ENCODE assay signal across 8 mouse cellular contexts in the genomic region with DNA sequence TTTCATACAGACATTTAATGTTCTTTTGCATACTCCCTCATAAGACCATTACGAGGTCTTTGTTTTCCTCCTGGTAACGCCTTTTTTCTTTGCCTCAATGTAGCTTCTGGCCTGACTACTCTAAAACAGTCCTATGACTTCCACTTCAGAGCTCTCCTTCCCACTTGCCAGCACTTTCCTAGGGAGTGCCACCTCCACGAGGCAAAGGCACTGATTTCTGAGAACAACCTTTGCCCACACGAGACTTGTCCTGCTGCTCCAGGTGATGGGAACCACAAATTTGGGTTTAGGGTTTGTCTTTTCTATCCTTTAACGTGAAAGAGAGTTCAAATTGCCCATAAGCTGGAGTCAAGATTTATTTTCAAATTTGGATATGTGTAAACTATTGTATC. TPM values are rescaled to one million over a fixed set of nuclear protein-coding genes. Genes with fewer than 3 reads are reported as not detected.
DNase-seq lines count a peak whose midpoint lies in the region; ATAC-seq and TF ChIP-seq lines count a peak whose summit lies in the region.

No protein-coding gene starts in this region.

- ATAC-seq in kidney, postnatal 0 days (replicated peaks; ENCODE audit: low FRiP score, low read depth) = no peak
- no peak for ATAC-seq in embryonic facial prominence, embryonic 13.5 days (ENCODE audit: insufficient number of reproducible peaks, insufficient read depth, low FRiP score, low TSS enrichment, low read depth)
- peak; percentile 66 for ATAC-seq in intestine, postnatal 0 days
- no peak for ATAC-seq in neural tube, embryonic 12.5 days (ENCODE audit: low FRiP score, low read depth)

- H3K36me3 ChIP-seq in kidney, postnatal 0 days (ENCODE audit: insufficient read depth, low read length) = peaks cover 64% of the 10 kb centered on the region
- H3K36me3 ChIP-seq in embryonic facial prominence, embryonic 13.5 days = peaks cover 80% of the 10 kb centered on the region
- peaks cover 59% of the 10 kb centered on the region for H3K36me3 ChIP-seq in intestine, postnatal 0 days (ENCODE audit: control insufficient read depth, insufficient read depth)
- peaks cover 72% of the 10 kb centered on the region for H3K36me3 ChIP-seq in neural tube, embryonic 12.5 days

- H3K4me2 ChIP-seq in kidney, postnatal 0 days (ENCODE audit: low read length) = peak overlapping the region; percentile 54
- H3K4me2 ChIP-seq in embryonic facial prominence, embryonic 13.5 days = peak overlapping the region; percentile 70
- H3K4me2 ChIP-seq in intestine, postnatal 0 days (replicated peaks; ENCODE audit: low read depth) = peak overlapping the region; percentile 63
- H3K4me2 ChIP-seq in neural tube, embryonic 12.5 days (replicated peaks) = peak overlapping the region; percentile 88

- H3K4me1 ChIP-seq in kidney, postnatal 0 days (replicated peaks; ENCODE audit: insufficient read depth, low read length) = 0 out of 2 replicates have a peak, but pooled peaks cover 5% of the 10 kb centered on the region
- H3K4me1 ChIP-seq in embryonic facial prominence, embryonic 13.5 days = peaks cover 26% of the 10 kb centered on the region
- 0 out of 2 replicates have a peak, but pooled peaks cover 5% of the 10 kb centered on the region for H3K4me1 ChIP-seq in intestine, postnatal 0 days (replicated peaks; ENCODE audit: control insufficient read depth, insufficient read depth, low read length)
- H3K4me1 ChIP-seq in neural tube, embryonic 12.5 days = peaks cover 22% of the 10 kb centered on the region

- peak overlapping the region; percentile 89 for H3K4me3 ChIP-seq in kidney, postnatal 0 days (replicated peaks; ENCODE audit: low read depth, low read length)
- peak overlapping the region; percentile 84 for H3K4me3 ChIP-seq in embryonic facial prominence, embryonic 13.5 days
- H3K4me3 ChIP-seq in intestine, postnatal 0 days (ENCODE audit: low read depth, low read length) = peak overlapping the region; percentile 73
- peak overlapping the region; percentile 68 for H3K4me3 ChIP-seq in neural tube, embryonic 12.5 days

- no peak for TF ChIP-seq CTCF in kidney, postnatal 0 days (IDR thresholded peaks at IDR 0.05; ENCODE audit: low read depth)
- TF ChIP-seq CTCF in intestine, postnatal 0 days (IDR thresholded peaks at IDR 0.05; ENCODE audit: low read depth) = no peak

- H3K27me3 ChIP-seq in kidney, postnatal 0 days (ENCODE audit: insufficient read depth, low read length) = no peaks in the 10 kb centered on the region
- H3K27me3 ChIP-seq in embryonic facial prominence, embryonic 13.5 days = no peaks in the 10 kb centered on the region
- H3K27me3 ChIP-seq in intestine, postnatal 0 days (replicated peaks; ENCODE audit: control insufficient read depth, insufficient read depth, low read length) = no peaks in the 10 kb centered on the region
- H3K27me3 ChIP-seq in neural tube, embryonic 12.5 days (replicated peaks) = no peaks in the 10 kb centered on the region

- 20% methylated on average over 5 of the region's 5 CpGs for WGBS in kidney, postnatal 0 days
- 39% methylated on average over 5 of the region's 5 CpGs for WGBS in embryonic facial prominence, embryonic 13.5 days
- WGBS in intestine, postnatal 0 days = 15% methylated on average over 5 of the region's 5 CpGs
- WGBS in neural tube, embryonic 12.5 days = 47% methylated on average over 5 of the region's 5 CpGs

- peak overlapping the region; percentile 94 for H3K27ac ChIP-seq in kidney, postnatal 0 days
- H3K27ac ChIP-seq in embryonic facial prominence, embryonic 13.5 days = peak overlapping the region; percentile 97
- peak overlapping the region; percentile 88 for H3K27ac ChIP-seq in intestine, postnatal 0 days (ENCODE audit: low read depth, low read length)
- peak overlapping the region; percentile 64 for H3K27ac ChIP-seq in neural tube, embryonic 12.5 days

- peak overlapping the region; percentile 61 for H3K9ac ChIP-seq in kidney, postnatal 0 days (ENCODE audit: low read depth, low read length)
- H3K9ac ChIP-seq in embryonic facial prominence, embryonic 13.5 days = peak overlapping the region; percentile 77
- H3K9ac ChIP-seq in intestine, postnatal 0 days (ENCODE audit: low read depth, low read length) = peak overlapping the region; percentile 61
- peak overlapping the region; percentile 55 for H3K9ac ChIP-seq in neural tube, embryonic 12.5 days

- no peaks in the 10 kb centered on the region for H3K9me3 ChIP-seq in kidney, postnatal 0 days (replicated peaks; ENCODE audit: low read length)
- H3K9me3 ChIP-seq in embryonic facial prominence, embryonic 13.5 days = no peaks in the 10 kb centered on the region
- no peaks in the 10 kb centered on the region for H3K9me3 ChIP-seq in intestine, postnatal 0 days (ENCODE audit: control insufficient read depth)
- H3K9me3 ChIP-seq in neural tube, embryonic 12.5 days = no peaks in the 10 kb centered on the region

- peak; percentile 30 for DNase-seq in kidney, postnatal 0 days (ENCODE audit: low spot score)
- DNase-seq in kidney, adult 11 months = no peak
- DNase-seq in right cerebral cortex, adult 2 months (ENCODE audit: low spot score in 2 of 2) = no peak
- no peak for DNase-seq in right cerebral cortex, postnatal 25 days
- DNase-seq in layer of hippocampus, adult 18-20 months (ENCODE audit: low spot score in 2 of 2) = no peak

RNA-seq across cellular contexts. Expression of a gene that starts 0.6 kb away (rescaled TPM):
- polyA plus RNA-seq in kidney, postnatal 0 days (2015; fragmentation: Nextera tagmentation; extraction: Ambion mirVana) = 328 and 354 TPM in 2 replicates
- polyA plus RNA-seq in embryonic facial prominence, embryonic 13.5 days (2015; fragmentation: Nextera tagmentation; extraction: Ambion mirVana) = 481 and 529 TPM in 2 replicates
- polyA plus RNA-seq in intestine, postnatal 0 days (2015; fragmentation: Nextera tagmentation; extraction: Ambion mirVana) = 164 and 168 TPM in 2 replicates
- polyA plus RNA-seq in neural tube, embryonic 12.5 days (2016; fragmentation: Nextera tagmentation; extraction: Ambion mirVana) = 360 and 361 TPM in 2 replicates
- total RNA-seq in layer of hippocampus, adult 18-20 months (2021) = 100 to 1,000 TPM; 257 to 269 TPM

RNA-seq across cellular contexts. Expression of a gene that starts 12.5 kb away (rescaled TPM):
- 19.9 and 22.3 TPM in 2 replicates for polyA plus RNA-seq in kidney, postnatal 0 days (2015; fragmentation: Nextera tagmentation; extraction: Ambion mirVana)
- polyA plus RNA-seq in embryonic facial prominence, embryonic 13.5 days (2015; fragmentation: Nextera tagmentation; extraction: Ambion mirVana) = 33.6 and 34.5 TPM in 2 replicates
- 10.7 and 11.1 TPM in 2 replicates for polyA plus RNA-seq in intestine, postnatal 0 days (2015; fragmentation: Nextera tagmentation; extraction: Ambion mirVana)
- 32.5 and 34.6 TPM in 2 replicates for polyA plus RNA-seq in neural tube, embryonic 12.5 days (2016; fragmentation: Nextera tagmentation; extraction: Ambion mirVana)
- 10 to 100 TPM; 21.9 to 22.5 TPM for total RNA-seq in layer of hippocampus, adult 18-20 months (2021)

RNA-seq across cellular contexts. Expression of a gene that starts 22.9 kb away (rescaled TPM):
- 22.5 and 27.5 TPM in 2 replicates for polyA plus RNA-seq in kidney, postnatal 0 days (2015; fragmentation: Nextera tagmentation; extraction: Ambion mirVana)
- polyA plus RNA-seq in embryonic facial prominence, embryonic 13.5 days (2015; fragmentation: Nextera tagmentation; extraction: Ambion mirVana) = 51.0 and 57.8 TPM in 2 replicates
- polyA plus RNA-seq in intestine, postnatal 0 days (2015; fragmentation: Nextera tagmentation; extraction: Ambion mirVana) = 26.2 and 30.1 TPM in 2 replicates
- polyA plus RNA-seq in neural tube, embryonic 12.5 days (2016; fragmentation: Nextera tagmentation; extraction: Ambion mirVana) = 5.0 and 6.3 TPM in 2 replicates
- total RNA-seq in layer of hippocampus, adult 18-20 months (2021) = 10 to 100 TPM; 18.1 to 19.9 TPM

RNA-seq across cellular contexts. Expression of a gene that starts 24.5 kb away (rescaled TPM):
- polyA plus RNA-seq in kidney, postnatal 0 days (2015; fragmentation: Nextera tagmentation; extraction: Ambion mirVana) = 103 and 116 TPM in 2 replicates
- 187 and 189 TPM in 2 replicates for polyA plus RNA-seq in embryonic facial prominence, embryonic 13.5 days (2015; fragmentation: Nextera tagmentation; extraction: Ambion mirVana)
- polyA plus RNA-seq in intestine, postnatal 0 days (2015; fragmentation: Nextera tagmentation; extraction: Ambion mirVana) = 53.1 and 54.1 TPM in 2 replicates
- 175 and 177 TPM in 2 replicates for polyA plus RNA-seq in neural tube, embryonic 12.5 days (2016; fragmentation: Nextera tagmentation; extraction: Ambion mirVana)
- 10 to 100 TPM; 51.6 to 53.4 TPM for total RNA-seq in layer of hippocampus, adult 18-20 months (2021)

RNA-seq across cellular contexts. Expression of a gene that starts 36.8 kb away (rescaled TPM):
- polyA plus RNA-seq in kidney, postnatal 0 days (2015; fragmentation: Nextera tagmentation; extraction: Ambion mirVana) = 25.5 and 26.2 TPM in 2 replicates
- 32.3 and 32.8 TPM in 2 replicates for polyA plus RNA-seq in embryonic facial prominence, embryonic 13.5 days (2015; fragmentation: Nextera tagmentation; extraction: Ambion mirVana)
- polyA plus RNA-seq in intestine, postnatal 0 days (2015; fragmentation: Nextera tagmentation; extraction: Ambion mirVana) = 12.0 and 13.6 TPM in 2 replicates
- polyA plus RNA-seq in neural tube, embryonic 12.5 days (2016; fragmentation: Nextera tagmentation; extraction: Ambion mirVana) = 14.1 and 14.3 TPM in 2 replicates
- 10 to 100 TPM in 1 of 2 experiments, 1 to 10 TPM in 1; 9.8 to 10.4 TPM for total RNA-seq in layer of hippocampus, adult 18-20 months (2021)
